Mouse (Mus musculus) kidney, postnatal 36 days (tissue): Measurements from ENCODE around the gene Pard3b.
A peak's percentile ranks its signal among the peaks of the same experiment; 100 is the strongest.

ENCODE experiments used
- DNase-seq, 2 experiments: peaks; one replicate each; pipeline ENCODE4 v3.0.0; 2021 to 2022; ENCODE audit warnings: mixed read lengths in 2 of 2

Gene Pard3b

DNA sequence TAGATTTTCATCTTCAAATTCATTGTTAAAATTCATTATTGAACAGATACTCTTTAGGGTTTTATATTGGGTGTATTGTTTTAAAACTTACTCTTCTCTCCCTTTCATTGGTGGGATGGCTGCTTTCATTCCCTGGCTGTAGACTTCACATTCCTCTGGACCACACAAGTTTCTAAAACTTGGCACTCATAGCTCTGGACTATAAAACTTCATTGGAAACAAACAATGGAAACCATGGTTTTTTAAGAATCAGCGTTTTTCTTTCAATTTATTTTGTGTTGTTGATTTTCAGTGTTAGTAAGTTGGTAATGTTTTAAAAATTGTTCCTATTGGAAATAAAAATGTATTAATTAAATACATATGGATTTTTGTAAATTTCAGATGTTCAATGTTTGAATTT, 118.1 kb downstream of the Pard3b start:
- no peak for DNase-seq

DNA sequence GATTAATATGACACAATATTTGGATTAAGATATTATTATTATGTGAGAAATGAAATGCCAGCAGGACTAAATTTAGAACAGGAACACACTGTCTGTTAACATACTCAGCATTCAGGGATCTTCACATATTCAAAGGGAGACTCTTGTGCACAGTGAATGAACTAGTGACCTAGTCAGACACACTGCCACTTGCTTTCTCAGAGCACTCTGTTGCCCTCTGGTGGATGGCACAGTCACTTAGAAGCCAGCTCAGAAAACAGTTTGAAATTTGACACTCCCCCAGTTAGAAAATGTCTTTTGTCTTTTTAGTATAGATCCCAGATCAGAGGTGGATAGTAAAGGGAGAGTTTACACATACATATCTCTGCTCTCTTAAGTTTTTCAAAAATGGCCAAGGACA, 132.6 kb downstream of the Pard3b start:
- peak; percentile 74 to 88 for DNase-seq

DNA sequence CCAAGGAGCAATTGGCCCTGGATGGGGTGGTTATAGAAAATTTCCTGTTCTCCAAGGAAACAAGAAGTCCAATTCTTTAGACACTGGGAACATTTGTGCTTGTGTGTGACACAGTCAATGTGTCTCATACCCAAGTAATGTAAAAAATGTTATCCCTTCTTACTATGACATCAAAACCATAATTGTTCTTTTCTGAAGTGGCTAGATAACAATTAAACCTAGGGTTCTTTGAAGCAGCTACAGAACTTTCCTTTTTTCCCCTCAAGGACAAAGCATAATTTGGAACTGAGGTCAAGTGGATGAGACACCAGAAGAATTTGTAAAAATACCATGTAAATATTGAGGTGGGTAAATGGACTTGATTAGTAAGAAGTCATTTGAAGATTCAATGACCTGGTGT, 140.1 kb downstream of the Pard3b start:
- no peak for DNase-seq

DNA sequence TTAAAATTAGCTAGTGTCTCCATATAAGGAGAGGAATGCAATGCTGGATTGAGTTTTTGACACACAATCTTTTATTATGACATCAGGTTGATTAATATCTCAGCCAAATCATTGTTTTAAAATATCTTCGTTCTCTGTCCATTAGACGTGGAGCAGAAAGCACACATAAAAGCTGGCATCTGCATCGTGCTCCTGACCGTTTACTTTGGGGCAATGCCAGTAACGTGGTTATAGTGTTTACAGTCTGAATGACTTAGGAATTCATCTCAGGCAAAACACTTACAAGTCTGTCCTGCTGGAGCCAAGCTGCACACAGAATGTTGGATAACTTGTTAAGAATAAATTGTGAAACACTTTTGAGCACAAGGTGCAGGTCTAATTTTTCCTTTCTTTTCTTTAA, 141.3 kb downstream of the Pard3b start:
- peak; percentile 36 to 53 for DNase-seq

DNA sequence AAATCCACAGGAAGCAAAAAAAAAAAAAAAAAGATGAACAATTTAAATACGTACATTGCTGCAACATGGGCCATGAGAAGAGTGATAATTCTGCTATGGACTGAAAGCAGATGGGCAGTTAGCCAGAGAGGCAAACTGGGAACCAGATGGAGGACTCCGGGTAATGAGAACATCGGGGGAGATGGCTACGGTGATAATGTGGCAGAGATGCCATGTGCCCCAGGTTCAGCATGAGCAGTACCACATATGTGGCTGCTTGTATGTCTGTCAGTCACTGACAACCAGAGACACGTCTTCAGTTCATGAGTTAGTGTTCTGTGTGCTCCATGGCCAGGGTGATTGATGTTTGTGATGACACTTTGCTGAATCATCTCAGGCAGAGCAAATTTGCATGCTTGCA, 157.7 kb downstream of the Pard3b start:
- no peak for DNase-seq

DNA sequence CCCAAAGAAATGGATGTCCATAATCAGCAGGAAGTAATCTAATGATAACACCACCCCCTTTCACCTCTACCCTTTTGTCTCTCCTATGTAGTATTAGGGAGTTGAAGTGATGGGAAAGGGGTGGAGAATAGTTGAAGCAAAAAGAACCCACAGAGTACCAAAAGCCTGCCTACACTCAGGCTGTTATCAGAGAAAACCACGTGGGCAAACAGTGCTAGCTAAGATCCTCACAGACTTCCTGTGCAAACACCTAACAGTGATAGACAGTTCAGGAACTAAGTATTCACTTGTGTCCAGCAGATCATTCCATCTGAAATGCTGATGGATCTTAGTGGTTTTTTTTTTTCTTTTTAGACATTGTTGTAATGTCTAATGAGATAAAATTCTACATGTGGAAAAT, 181.6 kb downstream of the Pard3b start:
- no peak for DNase-seq

DNA sequence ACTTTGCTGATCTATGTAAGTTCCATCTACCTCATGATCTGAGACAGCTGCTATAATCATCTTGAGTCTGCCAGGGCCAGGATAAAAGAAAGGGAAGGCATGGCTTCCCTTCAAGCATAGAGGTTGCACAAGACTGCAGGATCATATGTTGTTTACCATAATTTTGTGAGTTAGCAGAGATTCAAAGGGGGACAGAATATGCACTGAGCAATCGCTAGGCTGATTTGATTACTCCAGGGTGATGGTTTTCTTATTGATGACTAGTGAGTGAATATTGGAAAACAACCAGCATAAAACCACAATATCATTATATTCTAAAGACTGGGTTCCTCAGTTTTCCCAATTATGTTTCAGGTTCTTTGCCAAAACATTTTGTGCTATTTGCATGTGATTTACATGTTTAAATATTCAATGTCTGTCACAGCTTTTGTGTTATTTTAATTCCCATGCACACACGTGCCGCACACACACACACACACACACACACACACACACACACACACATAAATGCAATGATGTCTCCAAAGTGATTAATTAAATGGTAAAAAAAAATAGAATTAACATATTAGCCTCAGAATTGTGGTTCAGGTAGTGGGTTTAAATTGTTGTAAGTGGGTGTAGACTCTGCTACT, 187.1 kb downstream of the Pard3b start:
- DNase-seq, result no peak

DNA sequence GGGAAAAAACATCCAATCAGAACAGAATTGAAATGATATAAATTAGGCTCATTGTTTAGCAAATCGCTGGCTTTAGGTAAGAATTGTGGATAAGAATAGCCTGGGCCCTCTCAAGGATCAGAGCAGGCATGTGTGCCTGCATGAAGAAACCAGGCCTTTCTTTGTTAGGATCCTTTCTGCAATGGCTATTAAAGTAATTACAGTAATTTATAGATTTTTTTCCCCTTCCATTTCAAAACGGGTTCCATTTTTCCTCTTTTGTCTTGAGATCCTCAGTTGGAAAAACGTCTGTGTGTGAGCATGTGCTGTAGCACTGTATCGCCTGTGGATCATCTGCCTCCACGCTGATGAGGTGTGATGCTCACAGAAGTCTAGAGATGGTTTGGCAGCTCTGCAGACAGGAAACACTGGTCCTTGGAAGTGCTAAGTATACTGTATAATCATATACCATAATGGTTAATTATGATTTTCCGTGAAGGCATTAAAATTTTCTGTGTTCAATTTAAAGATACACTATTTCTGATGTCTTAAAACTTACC, 198.5 kb downstream of the Pard3b start:
- DNase-seq, result no peak

DNA sequence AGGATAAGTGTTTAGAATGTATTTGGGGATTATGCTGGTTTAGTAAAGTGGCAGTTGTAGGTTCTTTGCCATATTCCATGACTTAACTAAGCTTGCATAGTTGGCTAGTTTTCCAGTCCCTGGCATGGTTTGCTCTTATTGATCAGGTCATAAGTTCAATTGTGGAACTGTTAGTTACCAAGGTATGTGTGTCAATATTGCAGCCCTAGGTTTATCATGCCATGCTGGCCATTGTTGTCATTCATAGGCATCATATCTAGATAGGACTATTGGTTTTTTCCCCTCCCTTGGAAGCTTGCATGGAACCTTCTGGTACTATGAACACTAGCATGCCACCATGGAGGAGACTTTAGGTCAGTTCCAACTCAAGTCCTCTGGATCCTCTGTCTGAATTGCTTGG, 208.0 kb downstream of the Pard3b start:
- no peak for DNase-seq

DNA sequence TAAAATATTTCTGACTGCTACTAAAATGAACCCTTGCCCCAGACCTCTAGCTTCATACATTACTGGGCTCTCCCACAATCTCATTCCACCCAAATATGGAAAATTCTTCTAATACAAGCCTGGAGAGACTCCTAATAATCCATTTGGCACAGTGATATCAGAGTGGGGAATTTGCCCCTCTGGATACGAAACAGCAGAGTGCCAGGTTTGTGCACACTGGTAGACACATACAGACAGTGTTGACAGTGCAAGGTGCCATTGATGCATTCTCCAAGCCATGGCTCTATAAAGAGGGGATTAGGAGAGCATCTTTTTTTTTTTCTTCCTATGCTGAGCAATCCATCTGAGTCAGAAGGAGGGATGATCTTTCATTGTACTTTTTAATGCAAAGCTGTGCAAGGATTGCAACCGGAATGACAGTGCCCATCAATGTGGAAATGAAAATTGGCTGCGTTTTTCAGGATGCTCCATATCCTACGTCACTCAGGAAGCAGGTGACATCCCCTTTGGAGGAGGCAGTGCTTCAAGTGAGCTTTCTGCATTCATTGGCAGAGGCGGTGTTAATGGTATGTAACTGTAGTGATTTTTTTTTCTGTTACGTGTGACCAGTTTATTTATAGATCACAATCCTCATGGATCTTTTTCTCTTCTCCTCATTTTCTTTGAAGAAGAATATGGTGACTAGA, 210.5 kb downstream of the Pard3b start:
- DNase-seq, result no peak

DNA sequence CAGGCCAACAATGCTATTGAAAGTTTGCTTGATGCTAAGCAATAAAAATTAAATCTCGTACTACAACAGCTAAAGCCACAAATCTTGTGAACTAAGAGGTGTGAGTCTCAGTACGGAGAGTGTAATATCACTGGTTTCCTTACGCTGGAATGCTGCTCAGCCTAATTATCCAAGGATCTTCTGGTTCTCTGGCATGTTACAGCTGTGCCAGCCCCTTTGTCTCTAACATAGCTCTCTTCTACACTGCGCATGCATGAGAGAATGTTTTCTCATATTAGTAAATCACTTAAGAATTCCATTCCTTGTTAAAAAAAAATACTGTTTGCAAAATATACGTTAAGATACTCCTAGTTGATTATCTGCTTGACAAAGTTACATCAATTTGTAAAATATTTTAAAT, 211.8 kb downstream of the Pard3b start:
- no peak for DNase-seq

DNA sequence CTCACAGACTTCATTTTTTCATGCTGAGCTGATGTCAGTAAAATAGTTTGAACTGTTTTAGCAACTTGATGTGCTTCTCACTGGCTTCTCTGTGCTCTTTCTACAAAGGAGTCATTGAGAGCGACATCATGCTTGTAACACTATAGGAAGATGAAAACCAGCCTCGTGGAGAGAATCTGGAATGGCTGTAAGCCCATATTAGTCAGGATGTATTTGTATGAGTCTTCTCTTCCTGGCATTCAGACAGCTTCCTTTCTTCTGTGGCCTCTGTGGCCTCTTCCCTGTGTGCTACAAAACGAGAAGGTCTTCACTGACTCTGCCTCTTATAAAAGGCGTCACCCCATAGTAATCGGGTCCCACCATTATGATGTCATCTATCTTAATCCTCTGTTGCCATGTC, 212.6 kb downstream of the Pard3b start:
- DNase-seq, result no peak

DNA sequence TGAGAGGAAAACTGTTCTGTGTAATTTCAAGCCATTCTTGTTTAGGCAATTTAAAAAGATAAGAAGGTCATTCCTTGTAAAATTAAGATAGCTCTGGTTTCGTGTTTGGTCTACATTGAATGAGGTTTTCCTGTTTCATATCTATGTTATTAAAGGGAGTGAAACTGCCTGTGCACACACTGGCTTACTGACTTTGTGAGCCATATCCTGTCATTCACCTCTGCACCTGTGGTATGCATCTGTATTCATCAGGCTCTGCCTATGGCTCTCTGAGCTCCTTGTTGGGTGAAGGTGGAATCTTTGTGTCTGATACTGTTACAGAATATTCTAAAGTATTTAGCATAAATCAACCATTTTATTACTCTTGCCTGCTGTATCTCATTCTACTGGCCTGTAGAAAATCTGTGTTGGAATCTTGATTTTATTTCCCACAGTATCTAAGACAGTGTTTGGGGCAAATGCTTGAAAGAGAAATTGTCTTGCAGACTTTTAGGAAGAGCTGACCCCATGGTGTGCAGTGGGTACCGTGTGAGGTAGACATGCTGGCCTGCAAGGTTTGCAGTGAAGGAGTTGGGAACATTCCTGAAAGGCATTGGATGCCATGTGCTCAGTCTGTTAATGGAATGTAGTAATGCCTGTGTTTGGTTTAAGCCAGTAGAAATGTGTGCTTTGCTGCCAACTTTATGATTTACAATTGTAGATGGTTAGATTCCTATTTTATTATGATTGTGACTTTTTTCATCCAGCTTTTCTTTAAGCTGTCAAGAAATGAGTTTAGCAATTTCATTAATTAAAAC, 228.9 kb downstream of the Pard3b start:
- peak in 1 of 2 experiments; percentile 5 for DNase-seq

DNA sequence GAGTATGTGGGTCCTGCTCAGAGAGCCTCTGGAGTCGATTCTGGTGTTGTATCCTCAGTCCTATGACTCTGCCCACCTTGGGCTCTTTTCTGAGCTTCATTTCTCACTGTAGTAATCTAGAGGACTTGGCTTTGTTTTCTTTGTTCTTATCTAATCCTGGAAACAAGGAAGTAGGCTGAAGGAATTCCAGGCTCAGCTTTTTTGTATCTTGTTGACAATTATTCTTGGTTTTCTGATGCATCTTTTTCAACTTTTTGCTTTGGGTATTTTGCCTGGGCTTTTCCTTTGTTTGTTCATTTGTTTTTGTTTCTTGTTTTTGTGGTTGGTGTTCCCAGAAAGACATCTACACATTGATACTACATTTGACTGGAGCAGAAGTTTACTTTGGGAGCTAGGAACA, 236.3 kb downstream of the Pard3b start:
- no peak for DNase-seq

DNA sequence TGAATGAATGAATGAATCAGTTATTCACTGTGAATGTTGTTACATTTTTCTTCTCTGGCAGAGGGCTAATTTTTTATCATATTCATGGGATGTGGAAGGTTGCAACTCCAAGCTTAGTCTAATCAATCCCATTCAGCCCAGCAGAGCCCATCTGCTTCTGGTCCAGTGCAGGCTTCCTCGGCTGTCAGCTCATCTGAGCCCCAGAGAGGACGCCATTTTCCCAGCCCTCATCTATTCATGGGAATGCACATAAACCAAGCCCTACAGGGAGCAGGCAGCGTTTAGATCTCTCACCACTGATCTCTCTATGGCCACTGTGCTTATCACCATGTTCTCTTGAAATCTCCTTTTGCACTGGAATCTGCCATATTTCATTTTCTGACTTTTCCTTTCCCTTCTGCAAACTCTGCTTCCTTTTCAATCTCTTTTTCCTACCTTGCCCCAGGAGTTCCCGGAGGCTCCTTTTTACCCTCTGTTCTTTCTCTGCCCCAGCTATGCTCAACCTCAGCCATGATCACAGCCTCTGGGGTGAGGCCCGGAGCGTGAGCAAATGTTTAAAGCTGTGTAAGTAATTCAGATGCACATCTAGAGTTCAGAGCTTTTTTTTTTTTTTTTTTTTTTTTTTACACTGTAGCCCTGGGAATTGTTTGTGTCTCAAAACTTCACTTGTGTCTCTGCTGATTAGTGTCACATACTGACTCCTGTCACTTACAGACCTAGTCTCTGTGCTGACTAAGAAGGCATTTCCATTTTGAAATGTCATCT, 241.3 kb downstream of the Pard3b start:
- DNase-seq, result no peak

DNA sequence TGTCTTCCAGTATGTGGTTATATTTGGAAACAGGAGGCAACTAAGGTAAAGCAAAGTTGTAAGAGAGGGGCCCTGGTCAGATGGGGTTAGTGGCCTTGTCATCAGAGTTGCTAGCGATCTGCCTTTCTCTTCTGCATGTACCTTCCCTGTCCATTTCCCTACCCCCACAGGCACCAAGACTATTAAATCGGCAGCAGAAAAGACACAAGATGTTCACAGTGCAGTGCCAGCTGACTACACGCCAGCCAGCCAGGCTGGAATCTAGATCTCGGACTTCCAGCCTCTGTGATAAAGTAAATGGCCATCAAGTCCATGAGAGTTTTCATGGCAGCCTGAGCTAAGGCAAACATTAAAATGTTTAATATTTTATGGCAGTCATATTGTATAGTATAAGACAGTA, 257.4 kb downstream of the Pard3b start:
- no peak for DNase-seq

DNA sequence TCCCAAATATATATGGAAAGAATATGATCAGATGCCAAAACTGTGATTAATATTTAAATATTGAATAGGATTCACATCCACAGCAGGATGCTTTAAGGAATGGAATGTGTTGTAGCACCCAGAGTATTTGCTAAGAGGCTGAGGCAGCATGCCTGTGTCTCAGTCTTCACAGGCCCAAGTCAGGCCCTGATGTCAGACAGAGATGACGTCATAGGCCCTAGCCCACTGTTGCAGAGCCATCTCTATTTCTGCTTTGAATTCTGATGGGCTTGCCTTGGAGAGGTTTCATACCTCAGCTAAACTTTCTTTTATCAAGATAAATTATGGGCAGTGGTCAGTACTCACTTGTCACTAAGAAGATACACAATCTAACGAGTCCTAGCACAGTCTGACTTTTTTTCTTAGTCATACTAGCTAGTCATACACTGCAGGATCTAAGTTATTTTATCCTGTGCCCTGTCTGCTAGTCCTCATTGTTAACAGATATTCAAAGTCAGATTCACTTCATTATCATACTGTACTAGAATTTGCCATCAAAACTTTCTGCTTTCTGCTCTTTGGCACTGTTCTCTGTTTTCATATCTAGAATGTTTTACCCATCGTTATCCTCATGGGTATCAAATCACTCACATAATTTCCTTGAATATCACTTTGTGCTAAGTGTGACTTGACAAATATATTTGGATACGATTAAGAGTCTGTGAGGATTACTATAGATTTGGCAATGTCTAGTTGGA, 264.8 kb downstream of the Pard3b start:
- no peak for DNase-seq

DNA sequence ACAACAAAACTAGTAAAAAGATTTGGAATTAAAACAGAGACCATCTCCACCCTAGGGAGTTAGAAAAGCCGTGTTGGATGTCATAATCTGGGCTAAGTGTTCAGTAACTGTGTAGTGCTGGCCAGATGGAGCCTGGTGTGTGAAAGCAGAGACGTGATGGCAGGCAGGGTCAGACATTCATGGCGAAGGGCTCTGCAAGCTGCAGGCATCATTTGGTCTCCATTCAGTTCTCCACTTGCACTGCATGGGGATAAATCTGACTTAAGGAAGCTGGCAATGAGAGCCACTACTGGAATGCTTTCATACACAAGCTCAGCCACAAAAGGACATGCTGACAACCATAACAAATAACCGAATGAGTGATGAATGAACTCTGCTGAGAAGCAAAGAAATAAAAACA, 265.4 kb downstream of the Pard3b start:
- no peak for DNase-seq

DNA sequence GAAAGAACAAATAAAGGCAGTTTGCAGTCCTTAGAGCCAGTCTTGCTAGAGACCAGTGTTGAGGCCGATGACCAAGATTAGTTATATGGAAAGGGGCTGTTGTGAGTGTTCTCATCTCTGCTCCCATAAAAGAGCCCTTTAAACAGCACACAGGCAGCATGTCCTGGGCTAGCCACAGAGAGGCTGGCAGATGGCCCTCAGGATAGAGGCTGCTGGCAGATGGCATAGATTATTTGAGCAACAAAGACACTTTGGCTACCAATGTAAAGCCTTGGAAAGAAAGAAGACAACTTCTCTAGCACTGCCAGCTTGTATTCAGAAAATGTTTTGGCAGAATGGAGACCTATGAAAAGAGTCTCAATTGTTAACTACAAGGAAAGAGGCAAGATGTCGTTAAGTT, 274.3 kb downstream of the Pard3b start:
- DNase-seq, result no peak

DNA sequence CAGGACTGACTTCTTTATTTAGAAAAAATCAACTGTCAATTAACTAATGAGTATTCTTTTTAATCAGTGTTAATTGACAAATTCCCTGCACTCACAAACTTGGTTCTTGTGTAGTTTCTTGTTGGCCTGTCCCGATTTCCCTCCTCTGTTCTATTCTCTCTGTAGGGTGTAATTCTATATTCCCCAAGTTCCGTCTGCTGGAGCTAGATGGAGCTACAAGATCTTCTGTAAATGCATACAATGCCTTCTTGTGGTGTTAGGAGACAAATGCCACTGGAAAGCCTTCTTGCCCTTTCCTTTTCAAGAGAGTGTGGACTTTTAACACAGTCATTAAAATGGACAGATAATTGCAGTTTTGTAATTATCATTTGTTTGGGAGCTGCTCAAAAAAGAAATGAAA, 286.3 kb downstream of the Pard3b start:
- peak in 1 of 2 experiments; percentile 13 for DNase-seq

DNA sequence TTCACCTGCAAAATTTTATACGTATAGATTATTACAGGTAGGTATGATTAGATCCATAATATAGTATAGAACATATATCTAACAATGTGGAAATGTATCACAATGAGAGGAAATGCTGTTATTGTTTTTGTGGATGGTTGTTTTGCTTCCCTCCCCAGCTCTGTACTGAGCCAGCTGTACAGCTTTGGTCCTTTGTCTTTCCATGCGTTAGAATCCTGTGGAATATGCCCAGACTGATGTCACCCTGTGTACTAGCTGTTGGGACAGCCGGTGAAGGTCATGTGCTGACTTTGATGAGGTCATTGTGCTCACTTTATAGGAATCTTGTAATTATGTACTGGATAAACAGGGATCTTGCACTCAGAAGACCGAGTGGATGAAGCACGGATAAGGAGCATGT, 286.9 kb downstream of the Pard3b start:
- DNase-seq, result no peak

DNA sequence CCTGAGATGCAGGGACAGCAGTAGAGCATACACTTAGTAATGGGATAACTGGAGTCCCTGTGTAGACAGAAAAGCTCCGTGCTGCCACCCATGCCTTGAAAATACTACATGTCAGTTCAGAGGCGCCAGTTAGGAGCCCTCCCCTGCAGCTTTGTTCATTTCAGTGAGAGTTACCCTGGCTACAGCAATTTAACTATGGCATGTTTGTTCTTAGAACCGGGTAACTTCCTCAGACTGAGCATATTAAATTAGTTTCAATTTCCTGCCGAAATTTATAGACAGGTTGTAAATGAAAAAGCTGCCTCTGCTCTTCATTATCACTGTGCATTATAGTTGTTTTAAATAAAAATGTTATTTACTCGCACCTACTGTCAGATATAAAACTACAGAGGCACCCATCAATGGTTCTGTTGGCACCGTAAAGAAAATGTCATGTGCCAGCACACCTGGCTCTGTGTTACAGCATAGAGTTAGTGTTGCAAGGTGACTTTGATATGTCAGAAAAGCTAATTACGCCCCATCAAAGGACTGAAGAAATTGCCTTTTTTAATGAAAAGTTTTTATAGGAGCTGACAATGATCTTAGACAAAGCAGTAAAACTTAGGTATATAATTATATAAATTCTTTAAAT, 289.6 kb downstream of the Pard3b start:
- no peak for DNase-seq
